Mouse (Mus musculus): Measurements from ENCODE around the gene Usp35. TPM values are rescaled to one million over a fixed set of nuclear protein-coding genes. Genes with fewer than 3 reads are reported as not detected.

Usp35 gene
- polyA plus RNA-seq, 1 experiment from 2014 or later = 3.0 TPM

GRCm38 (mm10) chr7:97310341-97310635, 21.5 kb downstream of the Usp35 start:
- Histone ChIP-seq H3K4me3 (no peak overlapping the region), H3K9ac (no peak overlapping the region), H3K4me1 (no peaks in the 10 kb centered on the region), H3K9me3 (no peaks in the 10 kb centered on the region), H3K36me3 (peaks cover 37% of the 10 kb centered on the region), H3K27me3 (no peaks in the 10 kb centered on the region), H3K27ac (no peak overlapping the region), H3K4me2 (replicated peaks) (no peak overlapping the region)
- no peak for ATAC-seq (ENCODE audit: insufficient number of reproducible peaks, insufficient read depth, low FRiP score, low TSS enrichment)
- WGBS = 88% methylated on average over 3 of the region's 3 CpGs

DNA sequence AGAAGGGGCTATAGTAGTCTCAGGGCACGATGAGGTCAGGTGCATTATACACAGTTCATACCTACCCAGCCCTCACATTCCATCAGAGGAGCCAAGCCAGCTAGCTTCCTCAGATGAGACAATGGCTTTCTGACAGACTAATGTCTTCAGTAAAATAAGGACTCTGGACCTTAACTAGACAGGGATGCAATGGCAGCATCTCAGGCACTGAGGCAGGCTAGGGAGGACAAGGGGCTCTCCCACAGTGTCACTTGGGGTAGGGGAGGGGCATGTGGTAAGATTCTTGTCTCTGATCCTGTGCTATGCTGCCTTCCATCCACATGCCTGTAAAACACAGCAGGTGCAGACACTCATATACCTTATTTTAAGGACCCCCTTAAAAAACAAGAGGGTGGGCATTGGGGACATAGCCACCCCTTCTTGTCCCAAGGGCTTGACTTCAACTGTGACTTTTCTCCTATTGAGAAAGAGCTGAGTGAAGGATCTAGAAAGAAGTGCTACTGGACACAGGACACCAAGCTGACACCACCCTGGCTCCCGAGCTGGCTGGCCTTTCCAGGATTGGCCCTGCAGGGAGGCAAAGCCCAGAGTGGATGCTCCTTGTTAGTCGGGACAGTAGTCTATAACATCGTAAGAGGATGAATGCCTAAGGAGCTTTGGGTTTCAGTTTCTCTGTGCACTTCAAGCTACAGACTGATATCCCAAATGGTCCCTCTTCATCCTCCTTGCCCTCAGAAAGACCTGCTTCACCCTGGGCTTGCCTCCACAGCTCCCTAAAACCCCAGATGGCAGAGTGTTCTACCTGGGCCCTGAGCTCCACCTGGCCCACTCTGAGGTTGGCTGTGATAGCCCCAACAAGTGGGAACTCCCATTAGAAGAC, 22.1 kb downstream of the Usp35 start:
- Histone ChIP-seq H3K36me3 (peaks cover 37% of the 10 kb centered on the region), H3K4me3 (no peak overlapping the region), H3K4me1 (no peaks in the 10 kb centered on the region), H3K27me3 (no peaks in the 10 kb centered on the region), H3K9me3 (no peaks in the 10 kb centered on the region), H3K9ac (no peak overlapping the region), H3K27ac (no peak overlapping the region), H3K4me2 (replicated peaks) (no peak overlapping the region)
- 83% methylated on average over 4 of the region's 4 CpGs for WGBS
- ATAC-seq (ENCODE audit: insufficient number of reproducible peaks, insufficient read depth, low FRiP score, low TSS enrichment) = no peak

DNA sequence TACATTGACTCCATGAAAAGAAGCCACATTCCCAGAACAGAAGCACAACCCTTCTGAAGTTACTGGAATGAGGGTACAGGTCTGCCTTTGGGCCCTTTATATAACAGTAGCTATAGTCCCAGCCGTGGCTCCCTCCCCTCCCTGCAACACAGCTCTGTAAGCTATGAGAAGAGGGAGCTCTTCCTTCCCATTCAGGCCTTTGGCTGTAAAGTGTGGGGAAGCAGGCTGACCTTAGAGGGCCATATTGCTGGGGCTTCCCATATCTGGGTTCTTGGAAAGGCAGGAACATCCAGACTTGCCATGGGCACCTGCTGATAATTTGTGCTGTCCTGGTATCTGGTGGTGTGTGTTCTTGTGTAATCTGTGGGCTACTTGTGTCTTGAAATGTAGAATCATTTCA, 24.3 kb downstream of the Usp35 start:
- H3K9ac ChIP-seq = no peak overlapping the region
- H3K4me1 ChIP-seq = no peaks in the 10 kb centered on the region
- H3K36me3 ChIP-seq = peaks cover 42% of the 10 kb centered on the region
- H3K9me3 ChIP-seq = no peaks in the 10 kb centered on the region
- H3K27me3 ChIP-seq = no peaks in the 10 kb centered on the region
- ATAC-seq (ENCODE audit: insufficient number of reproducible peaks, insufficient read depth, low FRiP score, low TSS enrichment) = no peak
- H3K27ac ChIP-seq = no peak overlapping the region
- WGBS = 72% methylated on average over 1 of the region's 1 CpGs
- no peak overlapping the region for H3K4me2 ChIP-seq (replicated peaks)
- H3K4me3 ChIP-seq = no peak overlapping the region

- no peaks in the 10 kb centered on the region for H3K9me3 ChIP-seq
- H3K9ac ChIP-seq = no peak overlapping the region
- H3K4me2 ChIP-seq (replicated peaks) = no peak overlapping the region
- no peak overlapping the region for H3K4me3 ChIP-seq
- 91% methylated on average over 2 of the region's 2 CpGs for WGBS
- no peak for ATAC-seq (ENCODE audit: insufficient number of reproducible peaks, insufficient read depth, low FRiP score, low TSS enrichment)
- no peaks in the 10 kb centered on the region for H3K4me1 ChIP-seq
- H3K27ac ChIP-seq = no peak overlapping the region
- peaks cover 42% of the 10 kb centered on the region for H3K36me3 ChIP-seq
- no peaks in the 10 kb centered on the region for H3K27me3 ChIP-seq
These were observed 25.0 kb downstream of the Usp35 start for GRCm38 (mm10) chr7:97306813-97307212.

DNA sequence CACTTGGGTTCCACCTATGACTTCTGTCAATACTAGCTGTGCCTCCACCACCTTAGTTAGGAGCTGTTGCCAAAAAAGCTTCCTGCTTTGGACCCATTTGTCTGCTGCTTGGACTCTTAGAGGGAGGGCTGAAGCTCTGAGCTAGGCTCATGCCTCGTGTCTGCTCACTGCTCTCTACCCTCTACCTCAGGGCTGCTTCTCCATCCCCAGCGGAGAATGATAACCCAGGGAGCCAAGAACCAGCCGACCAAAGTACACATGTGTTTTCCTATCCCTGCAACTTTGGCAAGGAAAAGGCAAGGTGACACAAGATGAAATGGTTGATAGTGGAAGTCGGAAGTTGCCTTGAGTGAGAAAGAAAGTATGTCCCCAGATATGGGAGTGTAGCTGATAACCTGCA, 26.6 kb downstream of the Usp35 start:
- ATAC-seq (ENCODE audit: insufficient number of reproducible peaks, insufficient read depth, low FRiP score, low TSS enrichment) = no peak
- Histone ChIP-seq H3K4me1 (no peaks in the 10 kb centered on the region), H3K9ac (no peak overlapping the region), H3K36me3 (peaks cover 31% of the 10 kb centered on the region), H3K4me2 (replicated peaks) (no peak overlapping the region), H3K27me3 (no peaks in the 10 kb centered on the region), H3K27ac (no peak overlapping the region), H3K9me3 (no peaks in the 10 kb centered on the region), H3K4me3 (no peak overlapping the region)
- 88% methylated on average over 4 of the region's 4 CpGs for WGBS

GRCm38 (mm10) chr7:97304471-97304870, 27.3 kb downstream of the Usp35 start:
- H3K27me3 ChIP-seq = no peaks in the 10 kb centered on the region
- no peak for ATAC-seq (ENCODE audit: insufficient number of reproducible peaks, insufficient read depth, low FRiP score, low TSS enrichment)
- no peaks in the 10 kb centered on the region for H3K9me3 ChIP-seq
- H3K4me1 ChIP-seq = no peaks in the 10 kb centered on the region
- peaks cover 23% of the 10 kb centered on the region for H3K36me3 ChIP-seq
- no peak overlapping the region for H3K9ac ChIP-seq
- no peak overlapping the region for H3K4me3 ChIP-seq
- H3K27ac ChIP-seq = no peak overlapping the region
- H3K4me2 ChIP-seq (replicated peaks) = no peak overlapping the region

DNA sequence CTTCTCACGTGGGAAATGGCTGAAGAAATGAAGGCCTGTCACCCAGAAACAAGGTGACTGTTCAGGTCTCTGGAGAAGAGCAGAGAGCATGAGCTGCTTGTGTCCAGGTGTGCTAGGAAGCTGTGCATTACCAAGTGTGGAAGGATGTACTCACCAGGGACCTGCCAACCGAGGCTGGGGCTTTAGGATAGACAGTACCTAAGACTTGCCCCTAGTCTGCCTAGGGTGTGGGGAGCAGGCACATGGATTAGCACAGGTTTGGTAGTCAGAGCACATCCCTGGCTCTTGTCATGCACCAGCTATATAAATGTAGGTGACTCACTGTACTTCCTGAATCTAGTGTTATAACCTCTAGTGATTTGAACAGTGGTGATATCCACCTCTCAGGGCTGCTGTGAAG, 28.2 kb downstream of the Usp35 start:
- Histone ChIP-seq H3K27ac (no peak overlapping the region), H3K4me3 (no peak overlapping the region), H3K36me3 (peaks cover 16% of the 10 kb centered on the region), H3K9ac (no peak overlapping the region), H3K9me3 (no peaks in the 10 kb centered on the region), H3K27me3 (no peaks in the 10 kb centered on the region), H3K4me2 (replicated peaks) (no peak overlapping the region), H3K4me1 (no peaks in the 10 kb centered on the region)
- WGBS = 71% methylated on average over 2 of the region's 2 CpGs
- no peak for ATAC-seq (ENCODE audit: insufficient number of reproducible peaks, insufficient read depth, low FRiP score, low TSS enrichment)

GRCm38 (mm10) chr7:97302876-97303275, 28.9 kb downstream of the Usp35 start:
- 82% methylated on average over 4 of the region's 4 CpGs for WGBS
- no peak overlapping the region for H3K9ac ChIP-seq
- H3K9me3 ChIP-seq = no peaks in the 10 kb centered on the region
- no peaks in the 10 kb centered on the region for H3K4me1 ChIP-seq
- no peak overlapping the region for H3K4me3 ChIP-seq
- no peak for ATAC-seq (ENCODE audit: insufficient number of reproducible peaks, insufficient read depth, low FRiP score, low TSS enrichment)
- H3K4me2 ChIP-seq (replicated peaks) = no peak overlapping the region
- H3K27ac ChIP-seq = no peak overlapping the region
- no peaks in the 10 kb centered on the region for H3K27me3 ChIP-seq
- H3K36me3 ChIP-seq = peaks cover 10% of the 10 kb centered on the region; the same call in 1 of the 2 replicates

- H3K9me3 ChIP-seq = no peaks in the 10 kb centered on the region
- peaks cover 10% of the 10 kb centered on the region; the same call in 1 of the 2 replicates for H3K36me3 ChIP-seq
- H3K27ac ChIP-seq = no peak overlapping the region
- no peaks in the 10 kb centered on the region for H3K27me3 ChIP-seq
- no peak for ATAC-seq (ENCODE audit: insufficient number of reproducible peaks, insufficient read depth, low FRiP score, low TSS enrichment)
- 83% methylated on average over 4 of the region's 4 CpGs for WGBS
- no peak overlapping the region for H3K4me2 ChIP-seq (replicated peaks)
- no peak overlapping the region for H3K4me3 ChIP-seq
- no peaks in the 10 kb centered on the region for H3K4me1 ChIP-seq
- H3K9ac ChIP-seq = no peak overlapping the region
These were observed 29.6 kb downstream of the Usp35 start for GRCm38 (mm10) chr7:97302261-97302660.

DNA sequence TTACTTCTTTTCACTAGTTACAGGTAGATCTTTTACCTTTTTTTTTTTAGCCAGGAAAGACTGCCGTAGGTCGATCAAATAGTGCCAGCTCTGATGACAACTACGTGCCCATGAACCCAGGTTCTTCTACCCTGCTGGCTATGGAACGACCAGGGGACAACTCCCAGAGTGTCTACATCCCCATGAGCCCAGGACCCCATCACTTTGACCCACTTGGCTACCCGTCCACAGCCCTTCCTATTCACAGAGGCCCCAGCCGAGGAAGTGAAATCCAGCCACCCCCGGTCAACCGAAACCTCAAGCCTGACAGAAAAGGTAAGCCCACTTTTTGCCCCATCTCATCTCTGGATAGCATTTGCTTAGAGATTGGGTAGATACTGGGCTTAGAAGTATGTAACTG, 30.5 kb downstream of the Usp35 start:
- Histone ChIP-seq H3K9me3 (no peaks in the 10 kb centered on the region), H3K4me3 (no peak overlapping the region), H3K27ac (no peak overlapping the region), H3K36me3 (peaks cover 10% of the 10 kb centered on the region; the same call in 1 of the 2 replicates), H3K9ac (no peak overlapping the region), H3K4me2 (replicated peaks) (no peak overlapping the region), H3K27me3 (no peaks in the 10 kb centered on the region), H3K4me1 (no peaks in the 10 kb centered on the region)
- ATAC-seq (ENCODE audit: insufficient number of reproducible peaks, insufficient read depth, low FRiP score, low TSS enrichment) = no peak
- 85% methylated on average over 8 of the region's 8 CpGs for WGBS

- ATAC-seq (ENCODE audit: insufficient number of reproducible peaks, insufficient read depth, low FRiP score, low TSS enrichment) = no peak
- H3K36me3 ChIP-seq = peaks cover 10% of the 10 kb centered on the region; the same call in 1 of the 2 replicates
- H3K4me3 ChIP-seq = no peak overlapping the region
- WGBS = 84% methylated on average over 2 of the region's 2 CpGs
- no peak overlapping the region for H3K4me2 ChIP-seq (replicated peaks)
- no peaks in the 10 kb centered on the region for H3K4me1 ChIP-seq
- H3K9me3 ChIP-seq = no peaks in the 10 kb centered on the region
- H3K9ac ChIP-seq = no peak overlapping the region
- no peak overlapping the region for H3K27ac ChIP-seq
- H3K27me3 ChIP-seq = no peaks in the 10 kb centered on the region
These were observed 30.9 kb downstream of the Usp35 start for GRCm38 (mm10) chr7:97300914-97301313.

- H3K9me3 ChIP-seq = no peaks in the 10 kb centered on the region
- H3K4me2 ChIP-seq (replicated peaks) = no peak overlapping the region
- no peak overlapping the region for H3K4me3 ChIP-seq
- no peak for ATAC-seq (ENCODE audit: insufficient number of reproducible peaks, insufficient read depth, low FRiP score, low TSS enrichment)
- H3K4me1 ChIP-seq = no peaks in the 10 kb centered on the region
- H3K27me3 ChIP-seq = no peaks in the 10 kb centered on the region
- 85% methylated on average over 6 of the region's 6 CpGs for WGBS
- H3K27ac ChIP-seq = no peak overlapping the region
- H3K9ac ChIP-seq = no peak overlapping the region
- H3K36me3 ChIP-seq = peaks cover 5% of the 10 kb centered on the region; the same call in 1 of the 2 replicates
These were observed 32.9 kb downstream of the Usp35 start for GRCm38 (mm10) chr7:97298943-97299342.
